Mouse (Mus musculus) megakaryocyte, adult 5-6 weeks (primary cell): ENCODE data around the gene Lrig1. TPM values are rescaled to one million over a fixed set of nuclear protein-coding genes. Genes with fewer than 3 reads are reported as not detected.

Experiments
- ATAC-seq: 2 replicates; pipeline ENCODE4 v1.8.0; 2016; ENCODE audit warnings: mild to moderate bottlenecking, inconsistent platforms; ENCODE audit not compliant: poor library complexity, severe bottlenecking
- total RNA-seq, 2 experiments: library from RNA; stranded (forward) in 1 of 2; stranded (reverse) in 1 of 2; fragments of 153-499, 151-499 nt in 1 of 2; fragments of 221-1000, 200-1000 nt in 1 of 2; gene quantifications; 2 replicates each; pipeline versions ENCODE4 v1.2.3 to v1.2.4; 2015 to 2017

Lrig1 gene
- total RNA-seq, 2 experiments from 2014 or later, result 0.04 TPM; not detected in 1

DNA sequence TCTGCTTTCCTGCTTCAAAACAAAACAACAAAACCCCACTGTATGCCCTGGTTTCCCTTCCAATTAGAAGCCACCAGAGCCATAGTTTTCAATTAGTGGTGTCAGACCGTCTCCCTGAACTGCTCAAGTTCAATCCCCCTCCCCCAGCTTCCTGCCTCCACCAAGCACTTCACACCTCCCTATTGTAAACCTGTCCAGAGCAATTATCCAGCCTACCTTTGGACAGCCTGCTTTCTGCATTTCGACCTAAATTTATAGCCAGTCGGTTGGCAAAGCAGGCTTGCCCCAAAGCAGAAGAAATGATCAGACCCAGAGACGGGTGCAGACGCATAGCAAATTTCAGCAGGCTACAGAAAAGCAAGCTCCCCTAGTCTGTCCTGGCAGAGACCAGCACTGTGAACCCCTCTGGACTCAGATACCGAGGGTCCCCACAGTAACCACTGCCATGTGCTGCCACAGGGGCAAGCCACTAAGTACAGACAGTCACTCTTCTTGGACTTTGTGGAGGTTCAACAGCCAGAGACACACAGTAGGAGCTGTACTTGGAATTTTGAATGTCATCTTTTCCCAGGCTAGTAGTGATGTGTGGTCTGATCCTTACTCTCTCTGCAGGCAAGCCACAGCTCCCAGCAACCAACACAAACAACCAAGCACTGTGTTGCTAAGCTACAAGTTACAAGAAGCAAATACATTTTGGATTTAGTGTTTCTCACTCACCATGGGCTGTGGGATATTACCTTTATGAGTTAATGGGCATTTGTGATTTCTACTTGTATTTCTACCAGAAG lies 21.4 kb downstream of the Lrig1 start:
- no peak for ATAC-seq

DNA sequence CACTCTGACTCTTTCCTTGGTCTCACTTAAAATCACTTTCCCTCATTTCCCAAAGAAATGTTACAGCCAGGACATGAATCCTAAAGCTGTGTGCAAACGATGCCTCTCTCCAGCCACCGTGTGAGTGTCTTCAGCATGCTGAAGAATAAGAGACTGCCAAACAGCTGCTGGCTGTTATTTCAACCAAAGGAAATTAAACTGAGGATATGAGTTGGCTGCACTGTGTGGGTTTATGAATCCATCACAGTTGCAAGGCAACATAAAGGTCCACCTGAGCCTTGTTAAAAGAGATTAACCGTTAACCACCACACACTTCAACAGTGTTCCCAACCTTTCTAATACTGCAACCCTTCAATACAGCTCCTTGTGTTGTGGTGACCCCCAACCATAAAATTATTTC lies 22.5 kb downstream of the Lrig1 start:
- no peak for ATAC-seq

DNA sequence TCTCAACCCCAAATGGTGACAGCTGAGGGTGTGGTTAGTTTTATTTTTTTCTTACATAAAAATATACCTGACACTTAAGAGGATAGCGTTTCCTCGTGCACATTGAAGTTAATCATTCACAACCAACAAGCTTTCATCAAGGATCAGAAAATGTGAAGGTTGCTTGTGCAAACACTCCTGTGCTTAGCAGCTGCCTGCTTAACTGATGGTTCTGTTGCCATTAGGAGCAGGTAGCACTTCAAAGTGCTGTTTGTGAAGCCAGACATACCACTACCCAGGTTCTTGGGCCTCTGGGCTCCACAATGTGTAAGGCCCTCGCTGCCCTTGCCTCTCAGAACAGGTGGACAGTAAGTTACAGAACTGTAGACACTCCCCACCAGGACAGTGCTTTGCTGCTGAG lies 23.1 kb downstream of the Lrig1 start:
- no peak for ATAC-seq

DNA sequence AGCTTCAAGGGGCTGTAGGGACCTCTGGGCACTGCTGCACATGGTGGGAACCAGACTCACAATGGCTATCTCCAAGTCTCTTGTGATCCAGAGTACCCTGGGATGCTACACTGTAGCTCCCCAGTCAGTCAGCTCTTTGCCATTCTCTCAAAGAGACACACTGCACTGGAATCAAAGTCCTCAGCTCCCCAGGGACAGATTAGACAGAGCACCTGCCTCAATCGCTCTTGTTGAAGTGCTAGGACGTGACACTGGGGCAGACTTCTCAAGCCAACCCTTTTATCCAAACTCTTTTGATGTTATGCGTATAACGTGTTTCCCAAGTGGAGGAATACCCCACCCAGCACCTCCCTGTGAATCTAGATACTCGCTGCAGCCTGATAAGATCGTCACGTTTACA lies 23.7 kb downstream of the Lrig1 start:
- ATAC-seq, result no peak

DNA sequence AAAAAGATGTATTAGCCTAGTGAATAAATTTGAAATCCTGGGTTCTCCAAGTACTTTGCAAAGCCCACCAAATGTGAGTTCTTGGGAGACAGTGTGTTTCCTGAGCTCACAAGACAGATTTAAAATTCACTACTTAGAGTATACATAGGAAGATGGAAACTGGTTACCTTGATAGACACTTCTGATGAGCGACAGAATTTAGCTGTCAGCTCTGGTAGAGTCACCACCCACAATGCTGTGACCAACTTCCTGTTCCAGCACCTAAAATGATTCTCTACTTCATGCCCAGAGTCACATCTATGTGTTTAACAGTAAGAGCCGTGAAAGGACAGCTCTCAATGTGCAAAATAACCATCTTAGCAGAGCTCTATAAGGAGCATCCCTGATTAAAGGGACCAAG lies 27.5 kb downstream of the Lrig1 start:
- ATAC-seq, result no peak

DNA sequence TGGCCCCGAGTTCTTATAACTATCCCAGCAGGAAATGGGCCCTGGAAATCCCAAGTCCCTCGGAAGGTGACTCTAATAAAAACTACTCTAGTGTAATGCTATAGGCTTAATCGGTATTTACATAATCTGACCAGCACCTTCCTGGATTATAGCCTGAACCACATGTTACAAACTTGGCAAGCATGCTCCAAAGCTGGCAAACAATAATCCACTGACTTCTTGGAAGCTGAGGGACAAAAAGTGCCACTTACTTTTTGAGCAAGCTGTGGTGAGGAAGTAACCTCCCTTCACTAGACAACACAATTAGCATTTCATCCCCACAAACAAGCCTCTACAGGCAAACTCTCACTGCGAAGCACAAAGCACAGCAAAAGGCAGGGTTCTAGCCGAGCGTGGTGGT lies 30.6 kb downstream of the Lrig1 start:
- ATAC-seq, result no peak

DNA sequence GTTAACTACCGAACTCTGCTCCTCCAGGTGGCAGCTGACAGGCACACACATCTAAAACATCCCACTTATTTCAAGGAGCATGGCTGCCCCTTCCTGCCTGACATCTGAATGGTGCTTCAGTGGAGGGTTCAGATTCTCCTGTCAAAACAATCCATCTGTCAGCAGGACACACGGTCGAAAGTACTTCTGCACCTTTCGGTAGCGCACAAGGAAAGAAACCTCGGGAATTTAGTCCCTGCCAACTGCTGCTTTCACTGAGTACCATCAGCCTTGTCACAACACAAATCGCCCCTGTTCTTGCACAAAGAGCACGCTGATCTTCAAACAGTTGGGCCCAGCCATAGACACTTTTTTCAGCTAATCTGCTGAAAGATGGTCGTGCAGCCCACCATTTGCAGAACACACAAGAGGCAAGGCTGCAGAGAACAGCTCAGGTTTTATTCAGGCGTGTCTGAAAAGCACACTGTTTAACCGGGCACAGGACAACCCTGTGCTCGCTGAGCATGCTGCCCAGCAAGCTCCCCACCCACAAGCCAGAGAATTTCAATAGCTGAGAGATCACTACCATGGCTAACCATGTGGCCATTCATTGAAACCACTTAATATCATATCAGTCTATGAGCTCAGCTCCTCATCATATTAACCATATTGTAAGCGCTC lies 31.6 kb downstream of the Lrig1 start:
- no peak for ATAC-seq

DNA sequence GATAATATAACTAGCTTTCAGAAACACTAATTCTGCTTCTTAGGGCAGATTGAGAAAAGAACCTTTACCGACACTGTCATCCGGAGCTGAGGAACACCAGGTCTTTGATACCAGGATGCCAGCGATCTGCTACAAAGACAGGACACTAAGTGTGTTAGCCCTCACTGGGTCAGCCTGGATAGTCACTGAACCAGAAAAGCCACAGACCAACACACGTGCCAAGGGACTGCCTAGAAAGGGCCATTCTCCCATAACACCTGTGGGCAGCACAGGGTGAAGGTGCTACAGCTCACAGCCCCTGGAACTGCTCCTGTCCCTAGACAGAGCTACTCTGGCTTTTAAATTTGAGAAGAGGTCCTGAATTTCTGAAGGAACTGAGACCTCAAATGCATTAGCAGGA lies 32.8 kb downstream of the Lrig1 start:
- no peak for ATAC-seq

DNA sequence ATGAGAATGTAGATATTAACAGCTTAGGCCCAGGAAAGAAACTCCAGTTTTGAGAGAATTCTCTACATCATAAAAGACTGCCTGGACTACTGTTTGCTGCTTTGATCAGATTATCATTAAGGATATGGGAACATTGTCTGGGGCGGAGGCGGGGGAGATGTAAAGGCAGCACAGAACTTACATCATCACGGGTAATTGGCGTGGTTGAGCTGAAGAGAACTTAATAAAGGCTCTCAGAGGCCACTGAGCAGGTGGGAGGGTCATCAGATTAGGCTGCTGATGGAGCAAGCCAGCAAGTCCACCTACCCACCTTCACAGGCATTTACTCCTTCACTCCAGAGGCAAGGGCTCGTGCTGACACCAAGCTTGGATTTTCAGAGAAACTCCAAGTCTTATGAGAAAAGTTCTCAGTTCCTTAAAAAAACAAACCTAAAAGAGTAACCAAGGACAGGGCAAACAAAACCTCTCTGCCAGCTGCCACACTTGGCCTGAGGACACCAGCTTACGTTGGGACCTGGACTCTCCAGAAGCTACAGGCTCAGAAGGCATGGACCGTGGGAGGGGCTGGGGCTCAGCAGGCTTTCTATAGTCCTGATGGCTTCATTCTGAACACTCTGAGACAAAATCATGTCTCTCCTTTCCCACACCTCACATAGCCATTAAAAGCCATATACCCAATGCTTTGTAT lies 33.4 kb downstream of the Lrig1 start:
- ATAC-seq, result no peak

DNA sequence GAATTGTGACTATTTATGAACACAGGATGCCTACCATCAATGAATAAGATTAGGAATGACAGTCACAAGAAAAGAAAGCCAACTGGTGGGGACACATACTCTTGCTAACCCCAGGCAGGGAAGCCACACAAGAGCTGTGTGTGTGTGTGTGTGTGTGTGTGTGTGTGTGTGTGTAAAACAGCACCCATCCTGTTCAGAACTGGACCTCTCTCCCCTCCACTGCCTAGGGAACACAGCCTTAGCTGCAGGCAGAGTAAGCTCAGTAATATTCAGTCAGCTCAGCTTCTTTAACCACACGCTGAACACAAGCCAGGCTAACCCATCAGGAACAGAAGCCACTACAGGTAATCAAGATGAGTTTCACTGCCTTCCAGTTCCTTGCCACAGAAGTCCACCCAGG lies 34.3 kb downstream of the Lrig1 start:
- no peak for ATAC-seq

DNA sequence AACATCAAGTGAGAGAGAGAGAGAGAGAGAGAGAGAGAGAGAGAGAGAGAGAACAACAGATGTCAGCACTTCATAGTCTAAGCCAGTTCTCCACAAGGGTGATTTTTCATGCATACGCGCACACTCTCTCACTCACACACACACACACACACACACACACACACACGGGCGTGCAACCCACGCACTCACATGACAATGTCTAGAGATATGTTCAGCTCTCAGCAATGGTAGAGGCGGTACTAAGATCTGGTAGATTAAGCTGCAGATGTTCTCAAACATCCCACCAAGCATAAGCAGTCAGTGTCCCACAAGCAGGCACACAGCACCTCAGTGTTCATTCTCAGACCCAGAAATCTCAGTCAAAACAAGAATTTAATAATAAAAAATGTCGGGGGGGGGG lies 34.7 kb downstream of the Lrig1 start:
- no peak for ATAC-seq

DNA sequence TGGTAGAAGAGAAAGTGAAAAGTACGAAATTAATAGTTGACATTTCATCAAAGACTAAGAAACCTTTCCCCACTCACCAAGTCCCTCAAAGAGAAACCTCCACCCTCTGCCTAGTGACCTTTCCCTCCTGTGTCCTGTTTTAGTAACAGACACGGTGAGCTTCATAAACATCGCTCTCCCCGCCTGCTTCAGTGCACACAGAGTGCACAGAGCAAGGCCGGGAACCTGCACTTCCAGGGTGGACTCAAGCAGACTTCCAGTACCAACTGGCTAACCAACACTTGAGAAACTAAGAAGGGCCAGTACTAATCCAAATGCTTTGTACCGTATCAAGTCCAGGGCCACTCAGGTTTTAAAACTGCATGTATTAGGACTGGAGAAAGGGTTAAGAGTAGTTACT lies 36.0 kb downstream of the Lrig1 start:
- ATAC-seq, result no peak

DNA sequence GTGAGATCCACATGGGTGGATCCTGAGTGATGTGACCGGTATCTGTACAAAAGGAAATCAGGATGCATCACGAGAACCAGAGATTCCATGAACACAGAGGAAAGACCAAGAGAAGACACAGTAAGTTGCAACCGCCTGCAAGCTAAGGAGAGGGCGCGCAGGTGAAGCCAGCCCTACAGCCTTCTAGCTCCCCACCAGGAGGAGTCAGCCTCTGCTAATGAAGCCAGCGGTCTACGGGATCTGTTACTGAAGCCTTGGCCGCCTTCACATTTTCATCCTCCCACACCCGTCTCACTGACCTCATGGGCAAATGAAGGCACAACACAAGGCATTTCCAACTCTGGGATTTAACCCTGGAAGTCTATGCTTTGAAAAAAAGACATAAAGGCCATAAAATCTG lies 38.0 kb downstream of the Lrig1 start:
- ATAC-seq, result no peak

DNA sequence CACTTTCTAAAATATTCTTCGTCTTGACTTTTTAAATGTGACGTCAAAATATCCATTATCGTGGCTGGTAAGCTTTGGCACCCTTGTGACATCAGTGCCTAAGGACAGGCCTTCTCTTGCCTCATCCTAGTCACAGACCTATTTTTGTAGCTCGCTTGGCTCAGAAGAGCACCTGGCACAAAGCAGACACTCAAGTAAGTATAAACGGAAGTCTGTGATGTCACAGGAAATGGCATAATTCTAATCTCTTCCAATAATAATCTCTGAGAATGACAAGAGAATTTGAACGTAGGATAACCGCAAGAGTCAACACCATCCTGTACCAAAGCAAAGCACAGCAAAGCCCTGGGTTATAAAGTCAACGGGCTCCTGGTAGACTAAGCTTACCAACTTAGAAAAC lies 38.6 kb downstream of the Lrig1 start:
- ATAC-seq, result no peak

DNA sequence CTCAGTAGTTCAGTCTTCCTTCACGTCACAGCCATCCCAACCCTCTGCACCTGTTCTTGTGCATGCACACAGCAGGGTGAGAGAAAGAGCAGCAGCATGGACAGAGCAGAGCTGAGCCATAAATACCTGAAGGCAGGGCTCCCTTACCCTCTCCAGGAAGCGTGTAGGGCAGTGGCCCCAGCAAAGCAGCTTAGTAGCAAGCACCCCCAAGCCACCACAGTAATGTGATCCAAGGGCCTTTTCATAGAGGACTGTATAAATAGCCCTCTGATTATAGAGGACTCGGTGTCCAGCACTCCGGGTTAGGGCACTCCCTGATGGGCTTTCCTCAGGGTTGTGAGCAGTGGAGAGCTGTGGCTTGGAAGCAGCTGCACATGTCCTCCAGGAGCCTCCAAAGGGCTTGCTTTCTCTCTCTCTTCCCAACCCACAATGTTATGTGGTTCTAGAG lies 40.0 kb downstream of the Lrig1 start:
- no peak for ATAC-seq

DNA sequence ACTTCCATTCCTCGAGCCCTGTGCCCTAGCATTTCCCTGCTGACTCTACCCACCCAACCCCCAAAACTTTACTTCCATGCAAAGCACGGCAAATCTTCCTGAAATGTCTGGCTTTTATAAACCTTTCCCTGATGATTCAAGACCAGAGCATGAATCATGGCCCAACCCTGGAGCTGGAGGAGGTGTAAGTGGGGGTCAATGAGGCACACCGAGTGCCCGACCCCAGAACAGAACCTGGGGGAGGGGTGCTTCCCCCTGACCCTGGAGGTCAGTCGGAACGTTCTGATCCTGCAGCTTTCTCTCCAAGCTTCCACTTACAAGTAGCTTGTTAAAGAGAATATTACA lies 41.9 kb downstream of the Lrig1 start:
- ATAC-seq, result no peak

DNA sequence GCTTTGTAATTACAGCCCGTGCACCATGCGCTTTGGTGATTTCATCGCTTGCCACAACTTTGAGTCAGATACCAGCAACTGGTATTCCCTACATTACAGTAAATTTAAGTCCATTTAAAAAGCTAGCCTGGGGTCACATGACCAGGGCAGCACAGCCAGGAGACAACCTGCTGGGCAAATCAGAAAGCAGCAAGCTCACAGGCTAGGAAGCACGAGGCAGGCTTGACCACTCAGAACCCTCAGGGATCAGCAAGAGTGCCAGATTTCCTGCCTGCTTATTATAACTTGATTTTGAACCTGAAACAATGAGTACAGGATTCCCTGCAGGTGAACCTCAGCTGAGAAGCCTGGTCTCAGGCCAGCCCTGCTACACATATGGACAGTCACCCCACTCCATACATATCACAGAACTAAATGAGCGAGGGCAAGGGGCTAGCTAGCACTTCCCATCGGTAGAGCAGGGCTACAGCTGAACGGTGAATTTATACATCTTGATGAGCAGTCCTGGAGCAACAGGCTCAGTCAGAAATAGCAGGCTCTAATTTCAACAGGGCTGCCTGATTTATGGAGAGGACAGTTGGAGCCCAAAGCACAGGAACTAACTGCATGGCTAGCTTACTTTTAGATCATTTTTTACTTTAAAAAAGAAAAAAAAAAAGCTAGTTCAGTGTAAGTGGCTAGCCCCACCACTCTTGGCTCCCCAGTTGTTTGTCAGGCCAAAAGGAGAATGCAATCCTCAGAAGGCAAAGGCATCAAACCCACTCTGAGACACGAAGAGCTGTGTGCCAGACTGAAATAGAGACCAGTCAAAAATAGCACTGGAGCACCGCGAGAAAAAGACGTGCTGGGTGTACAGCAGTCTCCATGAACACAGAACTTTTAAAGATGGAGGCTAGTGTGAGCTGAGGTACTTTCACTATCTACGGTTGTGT lies 42.5 kb downstream of the Lrig1 start:
- no peak for ATAC-seq

DNA sequence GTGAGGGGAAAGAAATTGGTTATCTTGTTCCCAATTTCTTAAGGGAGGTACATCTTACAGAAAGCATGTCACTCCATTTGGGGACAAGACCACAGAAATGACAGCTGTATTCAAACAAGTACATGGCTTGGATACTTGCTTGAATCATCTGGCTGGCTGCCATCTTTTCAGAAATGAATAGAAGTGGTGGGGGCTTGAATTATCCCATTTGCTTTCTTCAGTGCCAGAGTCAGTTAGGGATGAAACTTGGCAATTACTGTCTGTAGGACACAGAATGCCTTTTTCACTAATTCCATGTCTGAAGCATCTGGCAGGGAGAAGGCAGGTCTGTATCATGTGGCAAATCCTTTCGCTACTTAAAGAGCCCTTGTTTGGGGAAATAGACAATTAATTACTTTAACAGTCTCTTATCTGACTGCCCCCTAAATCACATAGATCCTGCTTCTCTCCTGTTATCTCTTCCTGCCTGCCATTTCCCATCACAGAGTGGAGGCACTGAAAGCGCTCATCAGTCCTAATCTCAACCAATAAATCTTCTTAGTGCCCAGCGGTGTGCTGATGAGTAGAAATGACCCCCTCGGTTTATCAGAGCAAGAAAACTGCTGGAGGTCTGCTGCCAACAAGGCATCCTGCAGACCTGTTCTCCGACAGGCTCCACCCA lies 44.0 kb downstream of the Lrig1 start:
- no peak for ATAC-seq

DNA sequence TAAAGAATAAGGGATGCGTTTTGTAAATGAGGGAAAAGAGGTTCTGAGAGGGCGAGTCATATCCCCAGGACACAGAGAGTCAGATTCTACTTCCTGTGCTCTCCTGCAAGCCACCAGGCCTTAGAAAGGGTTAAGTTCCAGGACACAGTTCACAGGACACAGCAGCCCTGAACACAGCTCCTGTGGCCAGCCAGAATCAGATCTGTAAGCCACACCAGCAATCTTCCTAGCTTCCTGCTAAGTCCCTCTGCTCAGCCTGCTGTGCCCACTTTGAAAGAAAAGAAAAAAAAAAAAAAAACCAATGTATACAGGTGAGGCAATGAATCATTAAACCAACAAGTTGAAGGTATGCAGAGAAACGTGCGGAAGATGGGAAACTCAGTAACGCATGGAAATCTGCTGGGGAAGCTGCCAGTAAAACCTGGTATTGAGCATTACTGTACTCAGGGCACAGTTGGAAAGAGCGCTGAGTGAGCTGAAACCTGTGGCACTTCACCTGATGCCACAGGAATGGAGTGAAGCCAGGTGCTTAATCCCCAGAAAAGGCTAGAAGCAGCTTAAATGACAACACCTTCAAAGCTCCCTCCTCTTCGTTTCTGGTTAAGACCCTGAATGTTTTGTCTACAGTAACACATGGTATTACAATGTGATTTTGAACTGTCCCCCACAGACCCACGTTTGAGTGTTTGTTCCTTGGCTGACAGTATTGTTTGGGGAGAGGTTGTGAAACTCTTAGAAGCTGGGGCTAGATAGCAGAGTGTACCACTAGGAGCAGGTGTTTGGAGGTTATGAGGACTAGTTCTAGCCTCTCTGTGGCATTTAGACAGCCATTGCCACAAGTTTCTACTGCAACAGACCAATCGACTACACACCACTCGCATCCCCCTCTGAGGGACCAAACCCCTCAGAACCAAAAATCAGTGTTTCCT lies 46.3 kb downstream of the Lrig1 start:
- no peak for ATAC-seq
